Mouse (Mus musculus) neural tube, embryonic 15.5 days (tissue): ENCODE measurements around the gene Ddx28. TPM values are rescaled to one million over a fixed set of nuclear protein-coding genes. Genes with fewer than 3 reads are reported as not detected.
"Not testable (repeated sequence)": the region's sequence is repeated elsewhere in the genome, so short reads cannot be mapped to it uniquely, and the experiment has no call there.

ENCODE experiments used
- ATAC-seq: fragments of 200-750 bp; cut with Nextera tagmentation; 2 replicates; pipeline ENCODE4 v1.8.0; 2017; ENCODE audit warnings: mild to moderate bottlenecking, moderate TSS enrichment, moderate library complexity; ENCODE audit not compliant: low FRiP score
- H3K27ac ChIP-seq: fragments of 300-500 bp; sonication (generic); replicated peaks from 2 replicates; pipeline ENCODE4 v1.5.1; 2015; ENCODE audit warnings: mild to moderate bottlenecking, inconsistent platforms
- H3K27me3 ChIP-seq: fragments of 300-500 bp; sonication (generic); replicated peaks from 2 replicates; pipeline ENCODE4 v1.6.1; 2015; ENCODE audit warnings: inconsistent platforms
- H3K36me3 ChIP-seq: fragments of 300-500 bp; sonication (generic); 2 replicates; pipeline ENCODE4 v1.6.1; 2015; ENCODE audit warnings: inconsistent platforms
- H3K4me1 ChIP-seq: fragments of 300-500 bp; sonication (generic); 2 replicates; pipeline ENCODE4 v1.6.1; 2015; ENCODE audit warnings: inconsistent platforms
- H3K4me2 ChIP-seq: fragments of 300-500 bp; sonication (generic); 2 replicates; pipeline ENCODE4 v1.6.1; 2015; ENCODE audit warnings: inconsistent platforms, mild to moderate bottlenecking, moderate library complexity
- H3K4me3 ChIP-seq: fragments of 300-500 bp; sonication (generic); replicated peaks from 2 replicates; pipeline ENCODE4 v1.5.1; 2015; ENCODE audit warnings: mild to moderate bottlenecking, inconsistent platforms
- H3K9ac ChIP-seq: fragments of 300-500 bp; sonication (generic); replicated peaks from 2 replicates; pipeline ENCODE4 v1.6.1; 2015; ENCODE audit warnings: mild to moderate bottlenecking, inconsistent platforms
- H3K9me3 ChIP-seq: fragments of 300-500 bp; sonication (generic); replicated peaks from 2 replicates; pipeline ENCODE4 v1.6.1; 2016; ENCODE audit warnings: inconsistent platforms
- WGBS: fragments of 180-500 bp; shearing (Covaris S2); methylation state at CpG from one replicate; pipeline ENCODE4 v1.1.7; 2015; ENCODE audit warnings: mixed read lengths; 5-methylcytosine and 5-hydroxymethylcytosine counted together
- polyA plus RNA-seq: library from polyadenylated mRNA; unstranded; fragments of >200 nt; fragmentation: Nextera tagmentation; extraction: Ambion mirVana; gene quantifications from 2 replicates; pipeline ENCODE4 v1.2.1, GENCODE M21; 2015

Gene Ddx28
- polyA plus RNA-seq, 1 experiment from 2014 or later: 20.8 TPM

- 87% methylated on average over 5 of the region's 5 CpGs for WGBS
- no peak overlapping the region for H3K27ac ChIP-seq
- no peak for ATAC-seq
- peaks cover 52% of the 10 kb centered on the region for H3K36me3 ChIP-seq
- H3K27me3 ChIP-seq: no peaks in the 10 kb centered on the region
- no peak overlapping the region for H3K4me3 ChIP-seq
- H3K9me3 ChIP-seq: no peaks in the 10 kb centered on the region
- no peak overlapping the region for H3K9ac ChIP-seq
- H3K4me1 ChIP-seq: no peaks in the 10 kb centered on the region
- no peak overlapping the region for H3K4me2 ChIP-seq
These were observed 36.4 kb upstream of the Ddx28 start for GRCm38 (mm10) chr8:106047854-106048630.

GRCm38 (mm10) chr8:106046872-106047559, 35.3 kb upstream of the Ddx28 start:
- 96% methylated on average over 11 of the region's 11 CpGs for WGBS
- Histone ChIP-seq H3K4me2 (no peak overlapping the region), H3K27ac (no peak overlapping the region), H3K36me3 (peaks cover 46% of the 10 kb centered on the region), H3K4me3 (no peak overlapping the region), H3K27me3 (no peaks in the 10 kb centered on the region), H3K9me3 (no peaks in the 10 kb centered on the region), H3K9ac (no peak overlapping the region), H3K4me1 (no peaks in the 10 kb centered on the region)
- ATAC-seq: no peak

- Histone ChIP-seq H3K4me1 (no peaks in the 10 kb centered on the region), H3K27ac (no peak overlapping the region), H3K9me3 (no peaks in the 10 kb centered on the region), H3K36me3 (peaks cover 29% of the 10 kb centered on the region), H3K4me3 (no peak overlapping the region), H3K4me2 (no peak overlapping the region), H3K9ac (no peak overlapping the region), H3K27me3 (no peaks in the 10 kb centered on the region)
- WGBS: 78% methylated on average over 3 of the region's 3 CpGs
- no peak for ATAC-seq
These were observed 32.5 kb upstream of the Ddx28 start for GRCm38 (mm10) chr8:106044151-106044550.

- WGBS: 51% methylated on average over 2 of the region's 2 CpGs
- Histone ChIP-seq H3K36me3 (peaks cover 29% of the 10 kb centered on the region), H3K4me3 (no peak overlapping the region), H3K27ac (no peak overlapping the region), H3K4me2 (no peak overlapping the region), H3K9ac (no peak overlapping the region), H3K9me3 (no peaks in the 10 kb centered on the region), H3K4me1 (no peaks in the 10 kb centered on the region), H3K27me3 (no peaks in the 10 kb centered on the region)
- no peak for ATAC-seq
These were observed 31.4 kb upstream of the Ddx28 start for GRCm38 (mm10) chr8:106043055-106043454.

GRCm38 (mm10) chr8:106040218-106040617, 28.5 kb upstream of the Ddx28 start:
- Histone ChIP-seq H3K4me2 (no peak overlapping the region), H3K9me3 (no peaks in the 10 kb centered on the region), H3K4me1 (no peaks in the 10 kb centered on the region), H3K36me3 (peaks cover 29% of the 10 kb centered on the region), H3K9ac (no peak overlapping the region), H3K27ac (no peak overlapping the region), H3K4me3 (no peak overlapping the region), H3K27me3 (no peaks in the 10 kb centered on the region)
- 84% methylated on average over 4 of the region's 4 CpGs for WGBS
- no peak for ATAC-seq

- Histone ChIP-seq H3K36me3 (peaks cover 22% of the 10 kb centered on the region), H3K27ac (no peak overlapping the region), H3K4me3 (no peak overlapping the region), H3K27me3 (no peaks in the 10 kb centered on the region), H3K9ac (no peak overlapping the region), H3K4me2 (no peak overlapping the region), H3K9me3 (no peaks in the 10 kb centered on the region), H3K4me1 (no peaks in the 10 kb centered on the region)
- WGBS: 86% methylated on average over 4 of the region's 4 CpGs
- ATAC-seq: no peak
These were observed 27.9 kb upstream of the Ddx28 start for GRCm38 (mm10) chr8:106039605-106040004.

- H3K36me3 ChIP-seq: peaks cover 21% of the 10 kb centered on the region
- H3K9ac ChIP-seq: no peak overlapping the region
- no peak overlapping the region for H3K4me3 ChIP-seq
- no peaks in the 10 kb centered on the region for H3K27me3 ChIP-seq
- no peak for ATAC-seq
- no peak overlapping the region for H3K27ac ChIP-seq
- H3K4me2 ChIP-seq: no peak overlapping the region
- no peaks in the 10 kb centered on the region for H3K4me1 ChIP-seq
- 95% methylated on average over 10 of the region's 10 CpGs for WGBS
- no peaks in the 10 kb centered on the region for H3K9me3 ChIP-seq
These were observed 27.0 kb upstream of the Ddx28 start for GRCm38 (mm10) chr8:106038721-106039120.

- H3K4me2 ChIP-seq: no peak overlapping the region
- no peak overlapping the region for H3K4me3 ChIP-seq
- no peaks in the 10 kb centered on the region for H3K9me3 ChIP-seq
- peak; percentile 35; the same call in 1 of the 2 replicates for ATAC-seq
- peaks cover 24% of the 10 kb centered on the region for H3K36me3 ChIP-seq
- no peak overlapping the region for H3K27ac ChIP-seq
- H3K4me1 ChIP-seq: no peaks in the 10 kb centered on the region
- H3K27me3 ChIP-seq: no peaks in the 10 kb centered on the region
- H3K9ac ChIP-seq: no peak overlapping the region
These were observed 10.8 kb upstream of the Ddx28 start for GRCm38 (mm10) chr8:106022483-106022882.

- H3K27ac ChIP-seq: no peak overlapping the region
- ATAC-seq: no peak
- no peaks in the 10 kb centered on the region for H3K27me3 ChIP-seq
- peaks cover 26% of the 10 kb centered on the region for H3K36me3 ChIP-seq
- no peaks in the 10 kb centered on the region for H3K9me3 ChIP-seq
- H3K4me2 ChIP-seq: no peak overlapping the region
- H3K4me1 ChIP-seq: no peaks in the 10 kb centered on the region
- no peak overlapping the region for H3K9ac ChIP-seq
- H3K4me3 ChIP-seq: no peak overlapping the region
- WGBS: 98% methylated on average over 3 of the region's 3 CpGs
These were observed 6.4 kb upstream of the Ddx28 start for GRCm38 (mm10) chr8:106018039-106018438.

- H3K4me3 ChIP-seq: no peak overlapping the region
- ATAC-seq: no peak
- no peak overlapping the region for H3K9ac ChIP-seq
- 94% methylated on average over 7 of the region's 7 CpGs for WGBS
- H3K27me3 ChIP-seq: no peaks in the 10 kb centered on the region
- H3K9me3 ChIP-seq: no peaks in the 10 kb centered on the region
- no peak overlapping the region for H3K27ac ChIP-seq
- peaks cover 26% of the 10 kb centered on the region for H3K36me3 ChIP-seq
- H3K4me1 ChIP-seq: peaks cover 1% of the 10 kb centered on the region
- no peak overlapping the region for H3K4me2 ChIP-seq
These were observed 5.4 kb upstream of the Ddx28 start for GRCm38 (mm10) chr8:106017130-106017529.

GRCm38 (mm10) chr8:106016284-106016683, 4.6 kb upstream of the Ddx28 start:
- no peak for ATAC-seq
- Histone ChIP-seq H3K27me3 (no peaks in the 10 kb centered on the region), H3K36me3 (peaks cover 26% of the 10 kb centered on the region), H3K4me3 (no peak overlapping the region), H3K4me1 (peaks cover 7% of the 10 kb centered on the region), H3K4me2 (no peak overlapping the region), H3K27ac (no peak overlapping the region), H3K9ac (no peak overlapping the region), H3K9me3 (no peaks in the 10 kb centered on the region)
- WGBS: 93% methylated on average over 6 of the region's 6 CpGs

- H3K9me3 ChIP-seq, H3K9ac ChIP-seq, H3K27me3 ChIP-seq, ATAC-seq, H3K27ac ChIP-seq: not testable (repeated sequence)
- Histone ChIP-seq H3K36me3 (peaks cover 14% of the 10 kb centered on the region), H3K4me2 (peak overlapping the region; percentile 99), H3K4me1 (peaks cover 24% of the 10 kb centered on the region), H3K4me3 (peak overlapping the region; percentile 96)
- 84% methylated on average over 8 of the region's 8 CpGs for WGBS
These were observed 521 bp upstream of the Ddx28 start for GRCm38 (mm10) chr8:106012203-106012602.
